Mouse (Mus musculus): ENCODE data around the gene Cyyr1. TPM values are rescaled to one million over a fixed set of nuclear protein-coding genes. Genes with fewer than 3 reads are reported as not detected.
"Not testable (repeated sequence)": the region's sequence is repeated elsewhere in the genome, so short reads cannot be mapped to it uniquely, and the experiment has no call there.

The Cyyr1 gene
- 10 to 100 TPM; 34.3 to 41.3 TPM for total RNA-seq (2021)

- DNase-seq; intact Hi-C loops (cut with DNase I): not testable (repeated sequence)
Measured at GRCm38 (mm10) chr16:85553297-85553696, at the start of gene Cyyr1. TSS of gene Cyyr1 (minus strand) at chr16:85553397.

- intact Hi-C loops (cut with DNase I), result no loop called here
- DNase-seq, result no peak
Measured at GRCm38 (mm10) chr16:85588844-85589243, 35.6 kb upstream of the Cyyr1 start.

- intact Hi-C loops (cut with DNase I), result no loop called here
- no peak for DNase-seq
Measured at GRCm38 (mm10) chr16:85587573-85588226, 34.5 kb upstream of the Cyyr1 start.

GRCm38 (mm10) chr16:85566474-85566873, 13.3 kb upstream of the Cyyr1 start:
- no peak for DNase-seq
- intact Hi-C loops (cut with DNase I), result no loop called here

DNA sequence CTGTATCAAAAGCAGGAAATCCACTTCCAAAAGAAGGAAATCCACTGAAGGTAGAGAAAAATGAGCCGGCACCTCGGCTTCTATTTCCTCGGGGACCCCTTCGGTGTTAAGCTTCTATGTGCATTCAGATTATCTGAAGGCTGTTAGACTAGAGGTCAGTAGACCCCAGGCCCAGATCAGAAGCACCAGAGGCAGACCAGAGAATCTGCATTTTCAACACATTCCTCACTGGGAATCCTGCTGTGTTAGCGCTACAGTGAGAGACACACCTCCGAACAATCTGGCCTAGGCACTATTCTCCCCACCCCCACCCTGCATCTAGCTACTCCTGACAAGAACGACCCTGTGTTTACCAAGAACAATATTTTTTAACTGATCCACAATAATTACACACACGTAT, 641 bp upstream of the Cyyr1 start:
- intact Hi-C loops (cut with DNase I), result no loop called here

GRCm38 (mm10) chr16:85551976-85552375, 1.2 kb downstream of the Cyyr1 start:
- DNase-seq; intact Hi-C loops (cut with DNase I): not testable (repeated sequence)

More for the DNA sequence above, 641 bp upstream of the Cyyr1 start:
- no peak for DNase-seq

DNA sequence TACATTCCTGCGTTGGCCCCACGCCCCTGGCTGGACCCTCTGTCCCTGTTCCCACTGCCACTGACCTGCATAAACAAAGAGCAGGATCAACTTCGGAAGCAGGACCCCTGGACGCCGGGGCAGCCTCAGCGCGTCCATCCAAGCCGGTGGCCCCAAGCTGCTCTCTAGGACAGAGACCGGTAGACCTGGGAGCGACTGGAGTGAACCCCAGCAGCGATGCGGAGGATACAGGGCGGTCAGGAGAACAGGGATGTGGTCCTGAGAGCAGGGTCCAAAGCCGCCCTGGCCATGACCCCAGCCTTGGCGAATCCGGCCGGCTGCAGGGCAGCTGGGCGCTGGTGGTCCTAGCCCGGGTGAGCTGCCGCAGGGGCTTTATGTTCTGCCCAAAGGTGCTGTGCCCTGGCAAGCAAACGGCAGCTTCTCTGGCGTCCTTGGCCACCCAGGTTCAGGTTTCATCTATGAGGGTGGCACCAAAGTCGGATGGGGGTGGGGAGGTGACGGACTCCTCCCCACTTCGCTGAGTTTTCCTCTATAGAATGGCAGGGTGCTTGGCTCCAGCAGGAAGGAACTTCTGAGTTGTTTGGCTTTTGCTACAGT, 3.1 kb downstream of the Cyyr1 start:
- intact Hi-C loops (cut with DNase I), result loop anchor here (10.0 kb wide), 4 partner anchors 255 to 745 kb away; partner anchors contain the start of genes Adamts1 and App
- DNase-seq, result peak; percentile 49 to 53

- peak; percentile 25 to 32 for DNase-seq
- intact Hi-C loops (cut with DNase I), result loop anchor here (10.0 kb wide), 4 partner anchors 258 to 742 kb away; partner anchors contain the start of genes Adamts1 and App
Measured at GRCm38 (mm10) chr16:85546519-85546918, 6.7 kb downstream of the Cyyr1 start.

DNA sequence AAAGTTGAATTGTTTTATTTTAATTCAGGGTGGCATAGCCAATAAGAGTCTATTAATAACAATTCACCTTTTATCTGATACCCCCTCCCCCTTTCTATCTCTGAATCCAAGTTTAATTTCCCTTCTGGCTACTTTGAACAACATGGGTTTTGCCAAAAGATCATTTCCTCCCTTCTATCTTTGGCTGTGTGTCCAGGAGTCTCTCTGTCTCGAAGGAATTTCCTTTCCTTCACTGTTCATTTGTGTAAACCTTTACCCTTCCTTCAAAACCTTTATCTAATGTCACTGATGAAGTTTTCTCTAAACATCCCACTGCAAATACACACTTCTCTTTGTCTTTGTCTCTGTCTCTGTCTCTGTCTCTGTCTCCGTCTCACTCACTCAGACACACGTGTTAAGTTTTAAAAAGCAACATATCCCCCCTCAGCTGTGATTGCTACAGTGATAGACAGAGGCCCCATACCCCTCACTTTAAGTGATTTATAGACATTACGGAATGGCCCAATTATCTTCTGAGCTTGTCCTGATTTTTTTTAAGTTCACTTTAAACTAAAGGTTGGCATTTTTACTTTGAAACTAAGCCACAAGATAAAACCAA, 11.4 kb downstream of the Cyyr1 start:
- DNase-seq, result no peak
- intact Hi-C loops (cut with DNase I), result loop anchor here (10.0 kb wide), 4 partner anchors 263 to 737 kb away; partner anchors contain the start of genes Adamts1 and App

DNA sequence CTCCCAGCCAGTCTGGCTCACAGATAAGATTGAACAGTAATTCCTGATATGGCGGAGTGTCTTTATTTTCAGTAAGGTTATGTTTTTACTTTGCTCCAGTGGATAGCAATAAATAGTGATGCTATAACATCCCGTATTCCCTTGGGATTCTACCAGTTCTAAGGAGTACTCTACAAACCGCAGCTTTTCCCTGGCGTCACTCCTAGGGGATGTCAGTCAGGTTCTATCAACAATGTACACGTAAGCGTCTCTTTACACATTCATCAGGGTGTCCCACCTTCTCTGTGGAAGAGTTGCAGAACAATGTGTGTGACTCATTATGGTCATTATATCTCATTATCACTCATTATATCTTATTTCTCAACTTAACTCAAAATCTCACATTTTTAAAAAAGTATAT, 12.2 kb downstream of the Cyyr1 start:
- DNase-seq, result no peak
- intact Hi-C loops (cut with DNase I), result loop anchor here (10.0 kb wide), 4 partner anchors 264 to 736 kb away; partner anchors contain the start of genes Adamts1 and App

DNA sequence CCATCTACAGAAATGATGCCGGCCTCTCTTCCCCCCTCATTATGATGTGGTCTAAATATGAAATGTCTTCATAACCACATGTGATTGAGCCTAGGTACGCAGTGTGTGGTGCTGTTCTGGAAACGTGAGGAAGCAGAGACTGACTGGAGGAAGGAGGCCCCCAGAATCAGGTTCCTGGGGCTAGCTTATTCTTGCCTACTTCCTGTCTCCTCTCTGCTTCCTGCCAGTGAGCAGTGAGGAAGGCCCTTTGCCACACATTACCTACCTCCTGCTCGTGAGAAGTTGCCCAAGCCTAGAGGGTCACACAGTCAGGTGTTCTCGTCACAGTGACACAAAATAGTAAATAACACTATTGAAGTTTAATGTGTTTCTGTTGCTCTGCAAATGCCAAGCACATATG, 14.8 kb downstream of the Cyyr1 start:
- intact Hi-C loops (cut with DNase I), result no loop called here
- DNase-seq, result no peak

GRCm38 (mm10) chr16:85536075-85536474, 17.1 kb downstream of the Cyyr1 start:
- no peak for DNase-seq
- intact Hi-C loops (cut with DNase I), result no loop called here

- peak in 1 of 2 experiments; percentile 18 for DNase-seq
- intact Hi-C loops (cut with DNase I), result loop anchor here (10.0 kb wide), 1 partner anchor 147 kb away; no protein-coding TSS in a partner anchor
Measured at GRCm38 (mm10) chr16:85527743-85528620, 25.2 kb downstream of the Cyyr1 start.

DNA sequence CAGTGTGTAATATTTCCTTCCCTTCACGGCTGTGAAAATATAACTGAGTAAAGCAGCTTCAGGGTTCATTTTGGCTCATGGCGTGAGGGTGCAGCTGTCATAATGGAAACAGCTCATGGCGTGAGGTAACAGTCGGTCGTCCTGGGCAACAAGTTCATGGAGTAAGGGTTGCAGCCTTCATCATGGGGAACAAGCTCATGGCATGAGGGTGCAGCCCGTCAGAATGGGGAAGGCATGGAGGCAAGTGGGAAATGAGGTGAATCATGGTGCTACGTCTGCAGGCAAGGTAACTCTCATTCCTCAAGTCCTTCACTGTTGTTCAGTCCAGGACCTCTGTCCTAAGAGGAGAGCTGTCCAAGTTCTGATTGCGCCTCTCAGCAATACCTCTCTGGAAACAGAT, 28.6 kb downstream of the Cyyr1 start:
- intact Hi-C loops (cut with DNase I), result loop anchor here (10.0 kb wide), 1 partner anchor 150 kb away; no protein-coding TSS in a partner anchor

GRCm38 (mm10) chr16:85507264-85507663, 45.9 kb downstream of the Cyyr1 start:
- intact Hi-C loops (cut with DNase I), result no loop called here
- no peak for DNase-seq

More for the DNA sequence above, 28.6 kb downstream of the Cyyr1 start:
- DNase-seq, result no peak

- no peak for DNase-seq
- intact Hi-C loops (cut with DNase I), result no loop called here
Measured at GRCm38 (mm10) chr16:85505108-85505507, 48.1 kb downstream of the Cyyr1 start.

- no peak for DNase-seq
- intact Hi-C loops (cut with DNase I), result no loop called here
Measured at GRCm38 (mm10) chr16:85503416-85503815, 49.8 kb downstream of the Cyyr1 start.

- DNase-seq, result no peak
- intact Hi-C loops (cut with DNase I), result no loop called here
Measured at GRCm38 (mm10) chr16:85495837-85496236, 57.4 kb downstream of the Cyyr1 start.

GRCm38 (mm10) chr16:85488105-85488607, 65.0 kb downstream of the Cyyr1 start:
- no peak for DNase-seq
- intact Hi-C loops (cut with DNase I), result no loop called here

- DNase-seq, result no peak
- intact Hi-C loops (cut with DNase I), result no loop called here
Measured at GRCm38 (mm10) chr16:85487266-85487665, 65.9 kb downstream of the Cyyr1 start.
